Mouse (Mus musculus) olfactory bulb, adult 2 months (tissue): ENCODE results near the gene Ppp4r3a.

Source experiments
- CTCF ChIP-seq: fragments of 200-500 bp; IDR thresholded peaks from 2 replicates; pipeline ENCODE4 v1.5.1; 2012; ENCODE audit warnings: low read depth, mild to moderate bottlenecking, low read length, moderate library complexity; ENCODE audit not compliant: insufficient read depth
- POLR2A ChIP-seq: fragments of 200-500 bp; IDR thresholded peaks from 2 replicates; pipeline ENCODE4 v1.6.1; 2012; ENCODE audit warnings: mild to moderate bottlenecking, low read depth, low read length, moderate library complexity; ENCODE audit not compliant: insufficient read depth

GRCm38 (mm10) chr12:101075433-101075832 is 8.1 kb downstream of the Ppp4r3a start:
- TF ChIP-seq CTCF (no peak), POLR2A (no peak)
